Mouse (Mus musculus): Measurements from ENCODE around the gene Kbtbd12. TPM values are rescaled to one million over a fixed set of nuclear protein-coding genes. Genes with fewer than 3 reads are reported as not detected.

Kbtbd12 gene
- total and polyA plus RNA-seq, 2 experiments = 0.29 to 1.7 TPM

DNA sequence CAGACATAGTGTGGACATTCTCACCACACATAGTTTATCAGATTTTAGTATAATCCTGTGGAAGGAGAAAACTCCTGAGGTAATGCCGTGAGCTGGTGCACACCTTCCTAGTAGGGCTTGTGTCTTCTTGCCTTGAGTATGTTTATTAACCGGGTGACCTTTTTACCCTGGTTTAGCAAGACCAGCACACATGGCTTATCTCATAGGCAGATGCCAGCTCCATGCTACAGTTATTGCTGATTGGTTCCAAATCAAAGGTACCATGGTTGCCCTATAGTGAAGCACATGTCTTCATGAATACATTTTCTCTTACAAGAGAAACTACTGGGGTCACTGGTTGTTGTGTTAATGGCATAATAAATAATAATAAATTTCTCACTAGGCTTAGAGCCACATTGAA lies 38.1 kb upstream of the Kbtbd12 start:
- DNase-seq (ENCODE audit: extremely low read depth, low read depth, low spot score) = peak; percentile 59
- H3K27me3 ChIP-seq (ENCODE audit: control insufficient read depth, insufficient read depth, low read length) = no peaks in the 10 kb centered on the region
- no peak overlapping the region for H3K27ac ChIP-seq (replicated peaks; ENCODE audit: insufficient read depth, low read depth, low read length)
- H3K4me1 ChIP-seq (ENCODE audit: control insufficient read depth, insufficient read depth, low read length) = no peaks in the 10 kb centered on the region; the same call in 1 of the 2 replicates
- H3K9ac ChIP-seq (ENCODE audit: low read depth, low read length) = no peak overlapping the region
- no peak overlapping the region for H3K4me3 ChIP-seq (ENCODE audit: insufficient read depth, low read depth, low read length)
- H3K79me2 ChIP-seq (ENCODE audit: control insufficient read depth, insufficient read depth, low read length) = no peaks in the 10 kb centered on the region
- TF ChIP-seq CTCF (IDR thresholded peaks at IDR 0.05; ENCODE audit: low read depth, low read length) = no peak
- no peak for TF ChIP-seq POLR2A (IDR thresholded peaks at IDR 0.05; ENCODE audit: extremely low read depth, insufficient read depth, low read length)
- WGBS = 30% methylated on average over 2 of the region's 2 CpGs
- H3K36me3 ChIP-seq (ENCODE audit: control insufficient read depth, insufficient read depth, low read length) = no peaks in the 10 kb centered on the region

DNA sequence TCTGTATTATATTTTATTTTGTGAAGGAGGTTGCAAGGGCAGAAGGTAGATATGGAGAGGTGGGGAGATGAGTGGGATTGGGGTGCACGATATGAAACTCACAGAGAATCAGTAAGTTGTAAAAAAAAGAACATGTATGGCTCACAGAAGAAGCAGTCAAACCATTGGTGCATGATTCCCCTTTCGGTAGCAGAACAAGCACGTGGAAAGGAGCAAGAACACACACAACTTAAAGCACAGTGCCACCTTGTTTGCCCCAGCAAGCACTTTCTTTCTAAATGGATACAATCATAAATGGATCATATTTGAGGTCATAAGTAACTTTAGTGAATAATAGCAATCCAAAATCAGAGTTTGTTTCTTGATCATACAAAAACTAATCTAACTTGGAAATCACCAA lies 24.5 kb upstream of the Kbtbd12 start:
- no peak for DNase-seq (ENCODE audit: extremely low read depth, low read depth, low spot score)
- H3K9ac ChIP-seq (ENCODE audit: low read depth, low read length) = no peak overlapping the region
- no peaks in the 10 kb centered on the region for H3K27me3 ChIP-seq (ENCODE audit: control insufficient read depth, insufficient read depth, low read length)
- H3K4me3 ChIP-seq (ENCODE audit: insufficient read depth, low read depth, low read length) = no peak overlapping the region
- 82% methylated on average over 3 of the region's 3 CpGs for WGBS
- no peaks in the 10 kb centered on the region for H3K36me3 ChIP-seq (ENCODE audit: control insufficient read depth, insufficient read depth, low read length)
- TF ChIP-seq CTCF (IDR thresholded peaks at IDR 0.05; ENCODE audit: low read depth, low read length) (no peak), POLR2A (IDR thresholded peaks at IDR 0.05; ENCODE audit: extremely low read depth, insufficient read depth, low read length) (no peak)
- H3K4me1 ChIP-seq (ENCODE audit: control insufficient read depth, insufficient read depth, low read length) = peaks cover 3% of the 10 kb centered on the region; the same call in 1 of the 2 replicates
- H3K27ac ChIP-seq (replicated peaks; ENCODE audit: insufficient read depth, low read depth, low read length) = no peak overlapping the region
- H3K79me2 ChIP-seq (ENCODE audit: control insufficient read depth, insufficient read depth, low read length) = no peaks in the 10 kb centered on the region

DNA sequence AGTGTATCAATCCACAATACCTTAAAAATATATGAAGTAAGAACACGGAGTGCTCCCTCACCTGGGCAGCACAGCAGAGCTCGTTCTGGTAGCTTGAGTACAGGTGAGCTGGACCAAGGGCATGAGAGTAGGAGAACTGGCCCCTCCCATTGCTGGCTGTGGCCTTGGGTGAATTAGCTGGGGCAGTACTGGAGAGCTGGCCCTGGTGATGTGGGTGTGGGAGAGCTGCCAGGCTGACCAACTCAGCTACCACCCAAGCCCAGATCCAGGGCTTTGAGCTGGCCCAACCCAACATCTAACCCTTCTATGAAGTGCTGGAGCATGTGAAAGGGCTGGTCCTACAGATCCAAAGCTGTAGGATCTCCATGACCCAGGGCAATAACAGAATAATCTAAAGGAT lies 23.9 kb upstream of the Kbtbd12 start:
- Histone ChIP-seq H3K27ac (replicated peaks; ENCODE audit: insufficient read depth, low read depth, low read length) (no peak overlapping the region), H3K27me3 (ENCODE audit: control insufficient read depth, insufficient read depth, low read length) (no peaks in the 10 kb centered on the region), H3K9ac (ENCODE audit: low read depth, low read length) (no peak overlapping the region), H3K79me2 (ENCODE audit: control insufficient read depth, insufficient read depth, low read length) (no peaks in the 10 kb centered on the region), H3K4me1 (ENCODE audit: control insufficient read depth, insufficient read depth, low read length) (peaks cover 3% of the 10 kb centered on the region; the same call in 1 of the 2 replicates), H3K36me3 (ENCODE audit: control insufficient read depth, insufficient read depth, low read length) (no peaks in the 10 kb centered on the region), H3K4me3 (ENCODE audit: insufficient read depth, low read depth, low read length) (no peak overlapping the region)
- WGBS = 87% methylated on average over 2 of the region's 2 CpGs
- no peak for TF ChIP-seq CTCF (IDR thresholded peaks at IDR 0.05; ENCODE audit: low read depth, low read length)
- no peak for TF ChIP-seq POLR2A (IDR thresholded peaks at IDR 0.05; ENCODE audit: extremely low read depth, insufficient read depth, low read length)
- DNase-seq (ENCODE audit: extremely low read depth, low read depth, low spot score) = no peak

DNA sequence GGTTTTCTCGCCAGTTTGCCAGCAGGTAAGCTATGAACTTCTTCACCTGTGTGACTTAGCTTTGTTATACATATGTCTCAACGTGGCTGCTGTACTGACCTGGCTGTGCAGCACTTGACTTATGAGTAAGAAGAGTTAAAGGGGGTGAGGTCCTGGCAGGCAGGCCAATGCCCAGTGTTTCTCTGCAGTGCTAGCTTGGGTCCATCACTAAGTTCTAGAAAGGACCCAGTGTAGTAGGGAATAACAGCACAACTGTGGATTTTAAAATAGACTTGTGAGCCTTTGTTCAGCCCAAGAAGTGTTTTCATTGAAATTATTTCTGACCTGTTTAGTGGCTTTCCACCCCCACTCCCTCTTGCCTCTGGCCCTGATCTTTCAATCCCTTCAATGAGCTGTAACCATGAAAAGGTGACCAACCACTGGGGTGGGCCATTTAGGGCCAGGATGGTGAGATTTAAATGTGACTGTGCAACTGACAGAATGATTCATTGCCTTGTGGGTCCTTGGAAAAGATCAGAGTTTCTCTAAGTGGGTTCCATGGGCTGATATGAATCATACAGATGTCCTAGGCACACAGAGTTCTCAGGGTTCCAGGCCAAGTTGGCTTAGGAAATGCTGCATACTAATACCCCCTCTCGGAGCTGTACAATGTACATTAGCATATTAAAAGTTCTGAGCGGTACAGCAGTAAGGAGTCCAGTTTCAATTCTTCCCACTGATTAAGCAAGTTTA lies 10.0 kb upstream of the Kbtbd12 start:
- H3K79me2 ChIP-seq (ENCODE audit: control insufficient read depth, insufficient read depth, low read length) = no peaks in the 10 kb centered on the region
- no peak for DNase-seq (ENCODE audit: extremely low read depth, low read depth, low spot score)
- no peak overlapping the region for H3K9ac ChIP-seq (ENCODE audit: low read depth, low read length)
- H3K36me3 ChIP-seq (ENCODE audit: control insufficient read depth, insufficient read depth, low read length) = no peaks in the 10 kb centered on the region
- TF ChIP-seq CTCF (IDR thresholded peaks at IDR 0.05; ENCODE audit: low read depth, low read length) = no peak
- no peak for TF ChIP-seq POLR2A (IDR thresholded peaks at IDR 0.05; ENCODE audit: extremely low read depth, insufficient read depth, low read length)
- no peak overlapping the region for H3K4me3 ChIP-seq (ENCODE audit: insufficient read depth, low read depth, low read length)
- no peak overlapping the region for H3K27ac ChIP-seq (replicated peaks; ENCODE audit: insufficient read depth, low read depth, low read length)
- no peaks in the 10 kb centered on the region for H3K4me1 ChIP-seq (ENCODE audit: control insufficient read depth, insufficient read depth, low read length)
- H3K27me3 ChIP-seq (ENCODE audit: control insufficient read depth, insufficient read depth, low read length) = no peaks in the 10 kb centered on the region
- 89% methylated on average over 4 of the region's 4 CpGs for WGBS

DNA sequence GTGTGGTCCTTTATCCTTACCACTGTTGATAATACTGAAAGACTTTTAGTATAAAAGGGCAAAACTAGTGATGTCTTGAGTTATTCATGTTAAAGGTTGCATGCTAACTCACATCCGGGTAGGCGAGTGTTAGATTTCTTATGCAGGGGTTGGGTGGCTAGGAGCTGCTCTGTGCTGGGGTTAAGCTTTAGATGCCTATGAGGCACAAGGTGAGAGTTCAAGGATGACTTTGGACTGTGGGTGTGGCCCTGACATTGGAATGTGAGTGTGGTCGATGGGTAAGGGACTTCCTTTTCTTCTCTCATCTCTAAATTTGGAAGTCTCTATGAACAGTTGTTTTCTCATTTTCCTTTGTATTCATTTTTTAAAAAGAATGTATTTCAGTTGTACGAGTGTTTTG lies 7.0 kb upstream of the Kbtbd12 start:
- Histone ChIP-seq H3K9ac (ENCODE audit: low read depth, low read length) (no peak overlapping the region), H3K4me1 (ENCODE audit: control insufficient read depth, insufficient read depth, low read length) (no peaks in the 10 kb centered on the region), H3K4me3 (ENCODE audit: insufficient read depth, low read depth, low read length) (no peak overlapping the region), H3K79me2 (ENCODE audit: control insufficient read depth, insufficient read depth, low read length) (no peaks in the 10 kb centered on the region), H3K36me3 (ENCODE audit: control insufficient read depth, insufficient read depth, low read length) (no peaks in the 10 kb centered on the region), H3K27ac (replicated peaks; ENCODE audit: insufficient read depth, low read depth, low read length) (no peak overlapping the region), H3K27me3 (ENCODE audit: control insufficient read depth, insufficient read depth, low read length) (no peaks in the 10 kb centered on the region)
- WGBS = 73% methylated on average over 4 of the region's 4 CpGs
- DNase-seq (ENCODE audit: extremely low read depth, low read depth, low spot score) = no peak
- no peak for TF ChIP-seq CTCF (IDR thresholded peaks at IDR 0.05; ENCODE audit: low read depth, low read length)
- TF ChIP-seq POLR2A (IDR thresholded peaks at IDR 0.05; ENCODE audit: extremely low read depth, insufficient read depth, low read length) = no peak

DNA sequence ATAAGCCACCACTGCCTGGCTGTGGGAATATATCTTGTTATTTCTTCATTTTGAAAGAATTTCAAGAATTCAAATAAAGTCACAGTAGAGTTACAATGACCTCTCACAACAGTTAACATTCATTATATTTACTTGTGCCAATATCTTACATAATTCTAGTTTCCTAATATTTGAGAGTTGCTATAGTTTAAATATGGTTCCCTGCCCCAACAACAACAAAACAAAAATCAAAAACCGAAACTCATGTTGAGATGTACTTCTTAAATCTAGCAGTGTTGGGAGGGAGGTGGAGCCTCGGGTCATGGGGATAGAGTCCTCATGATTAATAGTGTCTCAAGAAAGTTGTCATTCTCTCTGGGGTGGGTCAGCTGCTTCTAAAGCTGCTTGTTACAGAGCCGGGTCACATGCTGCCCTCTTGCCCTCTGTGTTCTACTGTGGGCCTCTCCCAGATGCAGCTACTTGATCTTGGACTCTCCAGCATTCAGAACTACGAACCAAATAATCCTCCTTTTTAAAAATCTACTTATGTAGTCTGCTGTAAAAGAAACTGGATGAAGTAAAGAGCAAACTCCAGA lies 3.7 kb upstream of the Kbtbd12 start:
- no peaks in the 10 kb centered on the region for H3K4me1 ChIP-seq (ENCODE audit: control insufficient read depth, insufficient read depth, low read length)
- DNase-seq (ENCODE audit: extremely low read depth, low read depth, low spot score) = peak; percentile 15
- H3K79me2 ChIP-seq (ENCODE audit: control insufficient read depth, insufficient read depth, low read length) = no peaks in the 10 kb centered on the region
- WGBS = 69% methylated on average over 4 of the region's 4 CpGs
- no peak overlapping the region for H3K4me3 ChIP-seq (ENCODE audit: insufficient read depth, low read depth, low read length)
- H3K27me3 ChIP-seq (ENCODE audit: control insufficient read depth, insufficient read depth, low read length) = no peaks in the 10 kb centered on the region
- no peaks in the 10 kb centered on the region for H3K36me3 ChIP-seq (ENCODE audit: control insufficient read depth, insufficient read depth, low read length)
- TF ChIP-seq CTCF (IDR thresholded peaks at IDR 0.05; ENCODE audit: low read depth, low read length) (no peak), POLR2A (IDR thresholded peaks at IDR 0.05; ENCODE audit: extremely low read depth, insufficient read depth, low read length) (no peak)
- no peak overlapping the region for H3K27ac ChIP-seq (replicated peaks; ENCODE audit: insufficient read depth, low read depth, low read length)
- no peak overlapping the region for H3K9ac ChIP-seq (ENCODE audit: low read depth, low read length)

All from liver, adult 2 months (tissue).